16 mouse cellular contexts compared by ENCODE assay signal in the genomic region with DNA sequence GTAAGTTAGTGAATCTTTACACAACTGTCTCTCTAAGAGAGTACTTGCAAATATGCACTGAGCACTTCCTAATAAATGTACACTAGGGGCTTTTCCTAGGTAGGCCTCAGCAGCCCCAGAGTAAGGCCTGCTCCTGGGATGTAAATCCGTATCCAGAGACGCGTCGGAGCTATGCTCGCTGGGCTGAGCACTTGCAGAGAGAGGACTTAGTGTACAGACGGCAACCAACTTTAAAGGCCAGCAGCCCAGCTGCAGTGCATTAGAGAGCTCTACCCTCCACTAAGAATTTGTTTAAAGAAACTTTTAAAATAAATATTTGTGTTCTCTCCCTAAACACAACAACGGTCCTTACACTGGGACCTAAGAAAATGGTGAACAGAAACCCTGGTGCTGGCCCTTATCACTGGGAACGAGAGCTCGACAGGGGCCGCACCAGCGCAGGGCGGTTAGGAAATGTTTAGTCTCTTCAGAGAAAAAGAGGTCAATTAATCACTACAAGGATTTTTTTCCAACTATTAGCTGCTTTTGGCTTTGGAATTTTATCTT.
DNase-seq lines count a peak whose midpoint lies in the region; ATAC-seq and TF ChIP-seq lines count a peak whose summit lies in the region.
"Had no signal": no experiment of that assay in that cellular context is flagged by ENCODE, and none has a peak within 500 bp of the region (broad histone marks: within the 10 kb centered on the region; RNA-seq: fewer than 3 reads in every experiment).

No protein-coding gene starts in this region.

- 35% methylated on average over 12 of the region's 12 CpGs for WGBS in heart, embryonic 14.5 days
- 86% methylated on average over 12 of the region's 12 CpGs for WGBS in heart, adult 2 months
- WGBS in lung, postnatal 0 days: 50% methylated on average over 12 of the region's 12 CpGs
- WGBS in limb, embryonic 12.5 days: 12% methylated on average over 12 of the region's 12 CpGs

- H3K9me3 ChIP-seq in heart, embryonic 14.5 days (ENCODE audit: control insufficient read depth, low read length): no peaks in the 10 kb centered on the region
- no peaks in the 10 kb centered on the region for H3K9me3 ChIP-seq in lung, postnatal 0 days (ENCODE audit: low read length)
- no peaks in the 10 kb centered on the region for H3K9me3 ChIP-seq in limb, embryonic 12.5 days

- H3K4me2 ChIP-seq in heart, embryonic 14.5 days (ENCODE audit: low read length): no peak overlapping the region
- no peak overlapping the region for H3K4me2 ChIP-seq in lung, postnatal 0 days (replicated peaks; ENCODE audit: low read depth, low read length)
- peak overlapping the region; percentile 19 for H3K4me2 ChIP-seq in limb, embryonic 12.5 days

- no peak overlapping the region for H3K4me3 ChIP-seq in heart, embryonic 14.5 days (ENCODE audit: control insufficient read depth in 1 of 2, insufficient read depth in 1 of 2, low read depth in 1 of 2, low read length in 2 of 2)
- H3K4me3 ChIP-seq in heart, adult 2 months: no peak overlapping the region
- no peak overlapping the region for H3K4me3 ChIP-seq in lung, postnatal 0 days (ENCODE audit: low read depth, low read length)
- H3K4me3 ChIP-seq in limb, embryonic 12.5 days (replicated peaks): no peak overlapping the region
- H3K4me3 ChIP-seq: gastrocnemius, adult 2 months had no signal

- no peak for TF ChIP-seq CTCF in heart, adult 2 months (IDR thresholded peaks at IDR 0.05)
- TF ChIP-seq CTCF in lung, postnatal 0 days (IDR thresholded peaks at IDR 0.05): no peak

- no peak for ATAC-seq in heart, embryonic 14.5 days (ENCODE audit: insufficient number of reproducible peaks, insufficient read depth, low FRiP score, low read depth)
- 0 out of 2 replicates have a peak, but pooled peaks have one; percentile 17 for ATAC-seq in lung, postnatal 0 days
- no peak for ATAC-seq in limb, embryonic 12.5 days (ENCODE audit: insufficient number of reproducible peaks, insufficient read depth, low FRiP score, low TSS enrichment, low read depth)
- ATAC-seq: forebrain, embryonic 14.5 days had no signal

- DNase-seq in heart, adult 2 months: no peak
- no peak for DNase-seq in lung, postnatal 0 days (ENCODE audit: low spot score)
- no peak for DNase-seq in lung, postnatal 10 days
- DNase-seq in gastrocnemius, postnatal 25 days: no peak
- DNase-seq in left cerebral cortex, postnatal 25 days (ENCODE audit: low spot score in 2 of 2): no peak
- DNase-seq: adrenal gland, postnatal 25 days; cerebellum, postnatal 25 days; gastrocnemius, adult 2 months; kidney, adult 18-20 months; layer of hippocampus, postnatal 36 days; right cerebral cortex, adult 18-20 months; thymus, adult 2 months had no signal

- H3K9ac ChIP-seq in heart, embryonic 14.5 days (ENCODE audit: low read length): peak overlapping the region; percentile 5; the same call in 1 of the 2 replicates
- no peak overlapping the region for H3K9ac ChIP-seq in heart, adult 2 months (ENCODE audit: low read depth, low read length)
- no peak overlapping the region for H3K9ac ChIP-seq in lung, postnatal 0 days (replicated peaks; ENCODE audit: low read depth)
- no peak overlapping the region for H3K9ac ChIP-seq in limb, embryonic 12.5 days (replicated peaks)
- H3K9ac ChIP-seq: liver, embryonic 14.5 days had no signal

- H3K79me2 ChIP-seq in heart, adult 2 months (replicated peaks; ENCODE audit: control insufficient read depth, insufficient read depth, low read length): no peaks in the 10 kb centered on the region

- TF ChIP-seq EP300 in heart, adult 2 months (IDR thresholded peaks at IDR 0.05; ENCODE audit: insufficient read depth, low read depth, low read length): no peak
- TF ChIP-seq EP300 in lung, postnatal 0 days (IDR thresholded peaks at IDR 0.05): no peak

- intact Hi-C loops in heart, adult 2 months (cut with DNase I): loop anchor here (5.0 kb wide), 1 partner anchor 711 kb away; no protein-coding TSS in a partner anchor
- intact Hi-C loops in left cerebral cortex, postnatal 25 days (cut with DNase I): loop anchor here (2.0 kb wide), 1 partner anchor 42 kb away; no protein-coding TSS in a partner anchor

- no peaks in the 10 kb centered on the region for H3K36me3 ChIP-seq in heart, embryonic 14.5 days (ENCODE audit: control insufficient read depth, insufficient read depth, low read length)
- no peaks in the 10 kb centered on the region for H3K36me3 ChIP-seq in heart, adult 2 months (ENCODE audit: control insufficient read depth, insufficient read depth, low read length)
- no peaks in the 10 kb centered on the region for H3K36me3 ChIP-seq in lung, postnatal 0 days (ENCODE audit: insufficient read depth, low read length)
- no peaks in the 10 kb centered on the region for H3K36me3 ChIP-seq in limb, embryonic 12.5 days

- H3K27ac ChIP-seq in heart, embryonic 14.5 days (replicated peaks in 1 of 2; ENCODE audit: control insufficient read depth in 1 of 2, insufficient read depth in 1 of 2, low read depth in 2 of 2, low read length in 2 of 2): peak overlapping the region; percentile 41 to 66; a peak in 1 of 4 replicates
- no peak overlapping the region for H3K27ac ChIP-seq in heart, adult 2 months
- H3K27ac ChIP-seq in lung, postnatal 0 days (ENCODE audit: low read length): no peak overlapping the region
- peak overlapping the region; percentile 90 for H3K27ac ChIP-seq in limb, embryonic 12.5 days
- H3K27ac ChIP-seq: gastrocnemius, adult 2 months; liver, embryonic 14.5 days had no signal

- no peak for TF ChIP-seq POLR2A in heart, adult 2 months (IDR thresholded peaks at IDR 0.05; ENCODE audit: insufficient read depth, low read depth, low read length)

- H3K4me1 ChIP-seq in heart, embryonic 14.5 days (ENCODE audit: control insufficient read depth in 2 of 2, insufficient read depth in 2 of 2, low read length in 2 of 2): peaks cover 28 to 48% of the 10 kb centered on the region in 2 experiments
- H3K4me1 ChIP-seq in heart, adult 2 months (ENCODE audit: control insufficient read depth, insufficient read depth, low read length): peaks cover 7% of the 10 kb centered on the region
- H3K4me1 ChIP-seq in lung, postnatal 0 days (ENCODE audit: insufficient read depth, low read depth, low read length): no peaks in the 10 kb centered on the region
- peaks cover 60% of the 10 kb centered on the region for H3K4me1 ChIP-seq in limb, embryonic 12.5 days (replicated peaks)

- H3K27me3 ChIP-seq in heart, embryonic 14.5 days (ENCODE audit: control insufficient read depth, insufficient read depth, low read length): no peaks in the 10 kb centered on the region
- H3K27me3 ChIP-seq in heart, adult 2 months (ENCODE audit: control insufficient read depth, insufficient read depth, low read length): no peaks in the 10 kb centered on the region
- H3K27me3 ChIP-seq in lung, postnatal 0 days (replicated peaks; ENCODE audit: insufficient read depth, low read length): no peaks in the 10 kb centered on the region
- H3K27me3 ChIP-seq in limb, embryonic 12.5 days: peaks cover 5% of the 10 kb centered on the region; the same call in 1 of the 2 replicates

Comparison
In these comparisons a context has a peak if more than half of its experiments do, and no peak if none do; other contexts are left out.
1. H3K27ac ChIP-seq: peak in heart, embryonic 14.5 days (2 of 2) and limb, embryonic 12.5 days (single experiment); none in heart, adult 2 months (single experiment) and lung, postnatal 0 days (single experiment).